9 mouse cellular contexts compared by ENCODE assay signal in the genomic region with DNA sequence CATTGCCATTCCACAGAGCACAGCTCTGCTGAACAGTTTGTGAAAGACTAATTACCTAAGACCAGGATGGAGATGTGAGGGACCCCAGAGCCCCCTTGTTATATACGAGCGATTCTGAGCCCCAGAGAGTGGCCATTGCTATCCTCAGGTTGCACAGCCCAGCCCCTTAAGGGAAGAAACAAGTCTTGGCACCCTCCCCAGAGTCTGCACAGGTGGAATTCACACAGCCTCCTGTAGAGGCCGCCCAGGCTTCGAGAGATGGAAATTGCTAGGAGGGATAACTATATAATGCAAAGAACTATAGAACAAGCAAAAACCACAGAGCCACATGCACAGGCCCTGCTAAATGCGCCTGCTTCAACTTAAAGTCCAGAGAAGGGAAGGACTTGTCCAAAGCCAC.
A peak's percentile ranks its signal among the peaks of the same experiment; 100 is the strongest.
DNase-seq lines count a peak whose midpoint lies in the region.
"Had no signal": no experiment of that assay in that cellular context is flagged by ENCODE, and none has a peak within 500 bp of the region (broad histone marks: within the 10 kb centered on the region; RNA-seq: fewer than 3 reads in every experiment).

No protein-coding gene starts in this region.

- peak; percentile 56 for DNase-seq in heart, postnatal 4 days
- no peak for DNase-seq in heart, adult 8-10 months (ENCODE audit: low spot score)
- DNase-seq in right cerebral cortex, adult 18-20 months: peak; percentile 17
- no peak for DNase-seq in right cerebral cortex, postnatal 36 days (ENCODE audit: low spot score in 2 of 2)
- DNase-seq in cerebellum, postnatal 25 days: peak; percentile 48 to 72
- peak; percentile 26 for DNase-seq in right cerebral cortex, postnatal 4 days
- DNase-seq in ovary, postnatal 14 days (ENCODE audit: low spot score): no peak
- DNase-seq in c-Kit-positive CD71-positive TER-119-positive erythroid progenitor cells, embryonic 14.5 days (ENCODE audit: low spot score): no peak
- DNase-seq: thymus, adult 18-20 months had no signal

Comparison
In these comparisons a context has a peak if more than half of its experiments do, and no peak if none do; other contexts are left out.
1. DNase-seq: peak in heart, postnatal 4 days (single experiment), right cerebral cortex, adult 18-20 months (single experiment), cerebellum, postnatal 25 days (2 of 2) and right cerebral cortex, postnatal 4 days (single experiment); none in heart, adult 8-10 months (single experiment), right cerebral cortex, postnatal 36 days (0 of 2), ovary, postnatal 14 days (single experiment) and c-Kit-positive CD71-positive TER-119-positive erythroid progenitor cells, embryonic 14.5 days (single experiment).